Mouse (Mus musculus): ENCODE measurements at regions not wholly inside any gene's neighbourhood (a gene's known extent, or its start where the extent isn't known, plus 50 kb on each side); places are given as distances from the start of the nearest gene placed in this dataset.

- H3K79me3 ChIP-seq (ENCODE audit: low read depth), result no peaks in the 10 kb centered on the region
- TF ChIP-seq MYOD1 (IDR thresholded peaks at IDR 0.05; ENCODE audit: control insufficient read depth, insufficient read length, low read depth), result no peak
- no peak for TF ChIP-seq MYOG (IDR thresholded peaks at IDR 0.05; ENCODE audit: control insufficient read depth, extremely low read depth, insufficient read length)
- TF ChIP-seq CTCF (IDR thresholded peaks at IDR 0.05; ENCODE audit: control insufficient read depth, insufficient read depth, insufficient read length), result no peak
- TF ChIP-seq USF1 (IDR thresholded peaks at IDR 0.05; ENCODE audit: low read depth), result no peak
- TF ChIP-seq CEBPB (IDR thresholded peaks at IDR 0.05; ENCODE audit: low read depth), result no peak
- no peak for TF ChIP-seq MAX (IDR thresholded peaks at IDR 0.05)
- TF ChIP-seq FOSL1 (IDR thresholded peaks at IDR 0.05; ENCODE audit: insufficient read depth, low read length, poor library complexity, severe bottlenecking), result no peak
- no peak overlapping the region for H3ac ChIP-seq (ENCODE audit: control insufficient read depth, insufficient read length, low read depth)
- no peaks in the 10 kb centered on the region for H3K36me3 ChIP-seq (ENCODE audit: control insufficient read depth, insufficient read depth)
- H3K27me3 ChIP-seq (ENCODE audit: control insufficient read depth, insufficient read depth, insufficient read length), result no peaks in the 10 kb centered on the region
- H3K79me2 ChIP-seq (ENCODE audit: control insufficient read depth, insufficient read depth), result no peaks in the 10 kb centered on the region
- no peak overlapping the region for H3K4me3 ChIP-seq (ENCODE audit: insufficient read depth, poor library complexity, severe bottlenecking)
Observed at GRCm38 (mm10) chr1:90527947-90528717, 74.6 kb upstream of the Cops8 start.

- no peak for TF ChIP-seq CEBPB (IDR thresholded peaks at IDR 0.05; ENCODE audit: low read depth)
- TF ChIP-seq USF1 (IDR thresholded peaks at IDR 0.05; ENCODE audit: low read depth), result no peak
- no peak for TF ChIP-seq MAX (IDR thresholded peaks at IDR 0.05)
- no peak for TF ChIP-seq MYOD1 (IDR thresholded peaks at IDR 0.05; ENCODE audit: control insufficient read depth, insufficient read length, low read depth)
- no peak for TF ChIP-seq MYOG (IDR thresholded peaks at IDR 0.05; ENCODE audit: control insufficient read depth, extremely low read depth, insufficient read length)
- no peak for TF ChIP-seq CTCF (IDR thresholded peaks at IDR 0.05; ENCODE audit: control insufficient read depth, insufficient read depth, insufficient read length)
- TF ChIP-seq FOSL1 (IDR thresholded peaks at IDR 0.05; ENCODE audit: insufficient read depth, low read length, poor library complexity, severe bottlenecking), result no peak
- Histone ChIP-seq H3K36me3 (ENCODE audit: control insufficient read depth, insufficient read depth) (no peaks in the 10 kb centered on the region), H3K79me3 (ENCODE audit: low read depth) (no peaks in the 10 kb centered on the region), H3K79me2 (ENCODE audit: control insufficient read depth, insufficient read depth) (no peaks in the 10 kb centered on the region), H3K4me3 (ENCODE audit: insufficient read depth, poor library complexity, severe bottlenecking) (no peak overlapping the region), H3ac (ENCODE audit: control insufficient read depth, insufficient read length, low read depth) (no peak overlapping the region), H3K27me3 (ENCODE audit: control insufficient read depth, insufficient read depth, insufficient read length) (no peaks in the 10 kb centered on the region)
Observed at GRCm38 (mm10) chr1:90533481-90533880, 69.3 kb upstream of the Cops8 start.

GRCm38 (mm10) chr1:90536105-90536504, 66.7 kb upstream of the Cops8 start:
- Histone ChIP-seq H3K79me2 (ENCODE audit: control insufficient read depth, insufficient read depth) (no peaks in the 10 kb centered on the region), H3ac (ENCODE audit: control insufficient read depth, insufficient read length, low read depth) (no peak overlapping the region), H3K27me3 (ENCODE audit: control insufficient read depth, insufficient read depth, insufficient read length) (no peaks in the 10 kb centered on the region), H3K36me3 (ENCODE audit: control insufficient read depth, insufficient read depth) (no peaks in the 10 kb centered on the region), H3K4me3 (ENCODE audit: insufficient read depth, poor library complexity, severe bottlenecking) (no peak overlapping the region), H3K79me3 (ENCODE audit: low read depth) (no peaks in the 10 kb centered on the region)
- TF ChIP-seq CEBPB (IDR thresholded peaks at IDR 0.05; ENCODE audit: low read depth) (no peak), MAX (IDR thresholded peaks at IDR 0.05) (no peak), MYOD1 (IDR thresholded peaks at IDR 0.05; ENCODE audit: control insufficient read depth, insufficient read length, low read depth) (no peak), FOSL1 (IDR thresholded peaks at IDR 0.05; ENCODE audit: insufficient read depth, low read length, poor library complexity, severe bottlenecking) (no peak), MYOG (IDR thresholded peaks at IDR 0.05; ENCODE audit: control insufficient read depth, extremely low read depth, insufficient read length) (no peak), CTCF (IDR thresholded peaks at IDR 0.05; ENCODE audit: control insufficient read depth, insufficient read depth, insufficient read length) (no peak), USF1 (IDR thresholded peaks at IDR 0.05; ENCODE audit: low read depth) (no peak)

GRCm38 (mm10) chr1:90543801-90544795, 58.7 kb upstream of the Cops8 start:
- H3K4me3 ChIP-seq (ENCODE audit: insufficient read depth, poor library complexity, severe bottlenecking), result no peak overlapping the region
- TF ChIP-seq FOSL1 (IDR thresholded peaks at IDR 0.05; ENCODE audit: insufficient read depth, low read length, poor library complexity, severe bottlenecking) (no peak), CEBPB (IDR thresholded peaks at IDR 0.05; ENCODE audit: low read depth) (no peak), MAX (IDR thresholded peaks at IDR 0.05) (no peak), USF1 (IDR thresholded peaks at IDR 0.05; ENCODE audit: low read depth) (no peak), MYOG (IDR thresholded peaks at IDR 0.05; ENCODE audit: control insufficient read depth, extremely low read depth, insufficient read length) (no peak)

GRCm38 (mm10) chr1:90544821-90545536, 57.8 kb upstream of the Cops8 start:
- no peaks in the 10 kb centered on the region for H3K36me3 ChIP-seq (ENCODE audit: control insufficient read depth, insufficient read depth)
- H3K27me3 ChIP-seq (ENCODE audit: control insufficient read depth, insufficient read depth, insufficient read length), result no peaks in the 10 kb centered on the region
- H3K79me3 ChIP-seq (ENCODE audit: low read depth), result no peaks in the 10 kb centered on the region
- no peaks in the 10 kb centered on the region for H3K79me2 ChIP-seq (ENCODE audit: control insufficient read depth, insufficient read depth)
- H3ac ChIP-seq (ENCODE audit: control insufficient read depth, insufficient read length, low read depth), result no peak overlapping the region
- H3K4me3 ChIP-seq (ENCODE audit: insufficient read depth, poor library complexity, severe bottlenecking), result no peak overlapping the region
- TF ChIP-seq MYOG (IDR thresholded peaks at IDR 0.05; ENCODE audit: control insufficient read depth, extremely low read depth, insufficient read length), result no peak

More at GRCm38 (mm10) chr1:90543801-90544795, 58.7 kb upstream of the Cops8 start:
- Histone ChIP-seq H3K79me3 (ENCODE audit: low read depth) (no peaks in the 10 kb centered on the region), H3ac (ENCODE audit: control insufficient read depth, insufficient read length, low read depth) (no peak overlapping the region), H3K27me3 (ENCODE audit: control insufficient read depth, insufficient read depth, insufficient read length) (no peaks in the 10 kb centered on the region), H3K36me3 (ENCODE audit: control insufficient read depth, insufficient read depth) (no peaks in the 10 kb centered on the region), H3K79me2 (ENCODE audit: control insufficient read depth, insufficient read depth) (no peaks in the 10 kb centered on the region)
